Mouse (Mus musculus): ENCODE measurements around the gene Nme3. TPM values are rescaled to one million over a fixed set of nuclear protein-coding genes. Genes with fewer than 3 reads are reported as not detected.

Gene Nme3
- polyA plus RNA-seq, 1 experiment from 2014 or later, result 60.1 TPM

GRCm38 (mm10) chr17:24881738-24882440 is 14.4 kb upstream of the Nme3 start:
- Histone ChIP-seq H3K27ac (replicated peaks) (no peak overlapping the region), H3K4me2 (no peak overlapping the region), H3K4me1 (replicated peaks) (peaks cover 48% of the 10 kb centered on the region), H3K9ac (no peak overlapping the region), H3K27me3 (no peaks in the 10 kb centered on the region), H3K9me3 (replicated peaks) (no peaks in the 10 kb centered on the region), H3K4me3 (replicated peaks) (no peak overlapping the region), H3K36me3 (replicated peaks) (peaks cover 36% of the 10 kb centered on the region)
- WGBS (ENCODE audit: insufficient replicate concordance), result 43% methylated on average over 7 of the region's 7 CpGs
- no peak for ATAC-seq (ENCODE audit: insufficient read depth)

GRCm38 (mm10) chr17:24884391-24884790 is 11.9 kb upstream of the Nme3 start:
- H3K4me1 ChIP-seq (replicated peaks), result peaks cover 51% of the 10 kb centered on the region
- H3K27ac ChIP-seq (replicated peaks), result no peak overlapping the region
- H3K9ac ChIP-seq, result no peak overlapping the region
- no peak for ATAC-seq (ENCODE audit: insufficient read depth)
- WGBS (ENCODE audit: insufficient replicate concordance), result 69% methylated on average over 6 of the region's 6 CpGs
- peak overlapping the region; percentile 87 for H3K4me2 ChIP-seq
- H3K9me3 ChIP-seq (replicated peaks), result no peaks in the 10 kb centered on the region
- H3K4me3 ChIP-seq (replicated peaks), result peak overlapping the region; percentile 96; the same call in 1 of the 2 replicates
- no peaks in the 10 kb centered on the region for H3K27me3 ChIP-seq
- H3K36me3 ChIP-seq (replicated peaks), result peaks cover 53% of the 10 kb centered on the region

- Histone ChIP-seq H3K9ac (peak overlapping the region; percentile 81), H3K27ac (replicated peaks) (peak overlapping the region; percentile 68), H3K36me3 (replicated peaks) (peaks cover 64% of the 10 kb centered on the region), H3K4me3 (replicated peaks) (peak overlapping the region; percentile 96), H3K4me1 (replicated peaks) (peaks cover 60% of the 10 kb centered on the region), H3K4me2 (peak overlapping the region; percentile 87), H3K27me3 (no peaks in the 10 kb centered on the region), H3K9me3 (replicated peaks) (no peaks in the 10 kb centered on the region)
- ATAC-seq (ENCODE audit: insufficient read depth), result no peak
- 17% methylated on average over 22 of the region's 22 CpGs for WGBS (ENCODE audit: insufficient replicate concordance)
These were observed 10.8 kb upstream of the Nme3 start for GRCm38 (mm10) chr17:24885356-24886133.

- Histone ChIP-seq H3K36me3 (replicated peaks) (peaks cover 72% of the 10 kb centered on the region), H3K27me3 (no peaks in the 10 kb centered on the region), H3K4me1 (replicated peaks) (peaks cover 67% of the 10 kb centered on the region), H3K9ac (peak within 1 kb of the TSS; percentile 96), H3K4me3 (replicated peaks) (peak within 1 kb of the TSS; percentile 96), H3K27ac (replicated peaks) (peak within 1 kb of the TSS; percentile 94), H3K9me3 (replicated peaks) (no peaks in the 10 kb centered on the region), H3K4me2 (peak within 1 kb of the TSS; percentile 87)
- under 1% methylated on average over 69 of the region's 69 CpGs for whole genome bisulfite sequencing (ENCODE audit: insufficient replicate concordance)
- peak; percentile 95 for ATAC-seq (ENCODE audit: insufficient read depth)
These were observed 10.0 kb upstream of the Nme3 start, which contains the start of the genes Nubp2 and Spsb3 for GRCm38 (mm10) chr17:24886134-24886931. TSS of gene Nubp2 (minus strand) at chr17:24886349. TSS of gene Spsb3 (plus strand) at chr17:24886643.

GRCm38 (mm10) chr17:24886932-24887271 is 9.4 kb upstream of the Nme3 start:
- H3K4me3 ChIP-seq (replicated peaks), result peak overlapping the region; percentile 96
- peak overlapping the region; percentile 96 for H3K9ac ChIP-seq
- no peaks in the 10 kb centered on the region for H3K9me3 ChIP-seq (replicated peaks)
- under 1% methylated on average over 18 of the region's 18 CpGs for WGBS (ENCODE audit: insufficient replicate concordance)
- peak; percentile 48 for ATAC-seq (ENCODE audit: insufficient read depth)
- H3K4me2 ChIP-seq, result peak overlapping the region; percentile 84
- peaks cover 67% of the 10 kb centered on the region for H3K4me1 ChIP-seq (replicated peaks)
- H3K27ac ChIP-seq (replicated peaks), result peak overlapping the region; percentile 94
- peaks cover 75% of the 10 kb centered on the region for H3K36me3 ChIP-seq (replicated peaks)
- H3K27me3 ChIP-seq, result no peaks in the 10 kb centered on the region

- 55% methylated on average over 18 of the region's 18 CpGs for WGBS (ENCODE audit: insufficient replicate concordance)
- Histone ChIP-seq H3K4me1 (replicated peaks) (peaks cover 67% of the 10 kb centered on the region), H3K4me3 (replicated peaks) (peak overlapping the region; percentile 96), H3K9me3 (replicated peaks) (no peaks in the 10 kb centered on the region), H3K9ac (peak overlapping the region; percentile 96), H3K27ac (replicated peaks) (peak overlapping the region; percentile 94), H3K27me3 (no peaks in the 10 kb centered on the region), H3K36me3 (replicated peaks) (peaks cover 75% of the 10 kb centered on the region), H3K4me2 (peak overlapping the region; percentile 84)
- no peak for ATAC-seq (ENCODE audit: insufficient read depth)
These were observed 8.8 kb upstream of the Nme3 start for GRCm38 (mm10) chr17:24887291-24888080.

GRCm38 (mm10) chr17:24888862-24889261 is 7.4 kb upstream of the Nme3 start:
- no peak for ATAC-seq (ENCODE audit: insufficient read depth)
- no peak overlapping the region for H3K9ac ChIP-seq
- H3K27ac ChIP-seq (replicated peaks), result peak overlapping the region; percentile 94; the same call in 1 of the 2 replicates
- no peaks in the 10 kb centered on the region for H3K9me3 ChIP-seq (replicated peaks)
- peaks cover 75% of the 10 kb centered on the region for H3K36me3 ChIP-seq (replicated peaks)
- WGBS (ENCODE audit: insufficient replicate concordance), result 81% methylated on average over 3 of the region's 3 CpGs
- H3K4me2 ChIP-seq, result peak overlapping the region; percentile 84
- H3K4me3 ChIP-seq (replicated peaks), result 0 out of 2 replicates have a peak overlapping the region, but pooled peaks have one; percentile 96
- peaks cover 70% of the 10 kb centered on the region for H3K4me1 ChIP-seq (replicated peaks)
- H3K27me3 ChIP-seq, result no peaks in the 10 kb centered on the region

- Histone ChIP-seq H3K36me3 (replicated peaks) (peaks cover 62% of the 10 kb centered on the region), H3K4me1 (replicated peaks) (peaks cover 63% of the 10 kb centered on the region), H3K27me3 (no peaks in the 10 kb centered on the region), H3K4me3 (replicated peaks) (no peak overlapping the region), H3K9me3 (replicated peaks) (no peaks in the 10 kb centered on the region), H3K27ac (replicated peaks) (no peak overlapping the region; the same call in 1 of the 2 replicates), H3K4me2 (no peak overlapping the region), H3K9ac (no peak overlapping the region)
- 84% methylated on average over 19 of the region's 19 CpGs for WGBS (ENCODE audit: insufficient replicate concordance)
- no peak for ATAC-seq (ENCODE audit: insufficient read depth)
These were observed 5.9 kb upstream of the Nme3 start for GRCm38 (mm10) chr17:24890151-24891092.

- WGBS (ENCODE audit: insufficient replicate concordance), result 85% methylated on average over 13 of the region's 13 CpGs
- Histone ChIP-seq H3K27ac (replicated peaks) (no peak overlapping the region), H3K9ac (no peak overlapping the region), H3K4me2 (no peak overlapping the region), H3K4me1 (replicated peaks) (peaks cover 69% of the 10 kb centered on the region), H3K36me3 (replicated peaks) (peaks cover 62% of the 10 kb centered on the region), H3K4me3 (replicated peaks) (no peak overlapping the region), H3K27me3 (no peaks in the 10 kb centered on the region), H3K9me3 (replicated peaks) (no peaks in the 10 kb centered on the region)
- no peak for ATAC-seq (ENCODE audit: insufficient read depth)
These were observed 5.0 kb upstream of the Nme3 start for GRCm38 (mm10) chr17:24891321-24891720.
